Mouse (Mus musculus) heart, embryonic 14.5 days (tissue): ENCODE measurements at regions not wholly inside any gene's neighbourhood (a gene's known extent, or its start where the extent isn't known, plus 50 kb on each side); places are given as distances from the start of the nearest gene placed in this dataset.

Experiments
- ATAC-seq: fragments of 200-750 bp; cut with Nextera tagmentation; 2 replicates; pipeline ENCODE4 v1.8.0; 2017; ENCODE audit warnings: low read depth, moderate TSS enrichment; ENCODE audit not compliant: insufficient number of reproducible peaks, insufficient read depth, low FRiP score
- H3K27ac ChIP-seq, 2 experiments: fragments of 200-500 bp in 1 of 2; fragments of 300-500 bp in 1 of 2; sonication (generic) in 1 of 2; replicated peaks in 1 of 2; 2 replicates each; pipeline ENCODE4 v1.5.1; 2012 to 2014; ENCODE audit warnings: low read depth in 2 of 2, low read length in 2 of 2, control low read depth in 1 of 2, mild to moderate bottlenecking in 1 of 2, mixed read lengths in 1 of 2; ENCODE audit not compliant: control insufficient read depth in 1 of 2, insufficient read depth in 1 of 2
- H3K27me3 ChIP-seq: fragments of 300-500 bp; sonication (generic); 2 replicates; pipeline ENCODE4 v1.6.1; 2014; ENCODE audit warnings: mild to moderate bottlenecking, low read length, control low read depth; ENCODE audit not compliant: control insufficient read depth, insufficient read depth
- H3K36me3 ChIP-seq: fragments of 300-500 bp; sonication (generic); 2 replicates; pipeline ENCODE4 v1.6.1; 2014; ENCODE audit warnings: mild to moderate bottlenecking, control low read depth, low read length, mixed read lengths; ENCODE audit not compliant: control insufficient read depth, insufficient read depth
- H3K4me1 ChIP-seq, 2 experiments: fragments of 200-500 bp in 1 of 2; fragments of 300-500 bp in 1 of 2; sonication (generic) in 1 of 2; 2 replicates each; pipeline ENCODE4 v1.6.1; 2012 to 2014; ENCODE audit warnings: low read length in 2 of 2, control low read depth in 1 of 2, mixed read lengths in 1 of 2; ENCODE audit not compliant: control insufficient read depth in 2 of 2, insufficient read depth in 2 of 2
- H3K4me2 ChIP-seq: fragments of 300-500 bp; sonication (generic); 2 replicates; pipeline ENCODE4 v1.6.1; 2014; ENCODE audit warnings: mild to moderate bottlenecking, low read length
- H3K4me3 ChIP-seq, 2 experiments: fragments of 200-500 bp in 1 of 2; fragments of 300-500 bp in 1 of 2; sonication (generic) in 1 of 2; 2 replicates each; pipeline ENCODE4 v1.5.1; 2012 to 2014; ENCODE audit warnings: low read length in 2 of 2, mild to moderate bottlenecking in 2 of 2, control low read depth in 1 of 2, low read depth in 1 of 2, moderate library complexity in 1 of 2; ENCODE audit not compliant: control insufficient read depth in 1 of 2, insufficient read depth in 1 of 2
- H3K9ac ChIP-seq: fragments of 300-500 bp; sonication (generic); 2 replicates; pipeline ENCODE4 v1.6.1; 2014; ENCODE audit warnings: mild to moderate bottlenecking, low read length
- H3K9me3 ChIP-seq: fragments of 300-500 bp; sonication (generic); 2 replicates; pipeline ENCODE4 v1.6.1; 2016; ENCODE audit warnings: low read length, control low read depth; ENCODE audit not compliant: control insufficient read depth
- WGBS: fragments of 180-500 bp; shearing (Covaris S2); extraction: QIAGEN DNeasy Blood & Tissue Kit; methylation state at CpG from one replicate; pipeline ENCODE4 v1.1.7; 2014; 5-methylcytosine and 5-hydroxymethylcytosine counted together

- Histone ChIP-seq H3K27ac (no peak overlapping the region), H3K9me3 (no peaks in the 10 kb centered on the region), H3K4me2 (no peak overlapping the region), H3K9ac (no peak overlapping the region), H3K4me1 (peaks cover 17% of the 10 kb centered on the region in 2 experiments), H3K4me3 (no peak overlapping the region), H3K36me3 (no peaks in the 10 kb centered on the region), H3K27me3 (no peaks in the 10 kb centered on the region)
- WGBS: 86% methylated on average over 2 of the region's 2 CpGs
- ATAC-seq: no peak
Observed at GRCm38 (mm10) chr2:167751585-167751984, 62.0 kb upstream of the Tmem189 start.

- H3K27me3 ChIP-seq: no peaks in the 10 kb centered on the region
- no peak overlapping the region for H3K4me3 ChIP-seq
- H3K36me3 ChIP-seq: no peaks in the 10 kb centered on the region
- H3K9me3 ChIP-seq: no peaks in the 10 kb centered on the region
- no peak overlapping the region for H3K27ac ChIP-seq
- ATAC-seq: no peak
- WGBS: 90% methylated on average over 6 of the region's 6 CpGs
- no peak overlapping the region for H3K9ac ChIP-seq
- H3K4me2 ChIP-seq: no peak overlapping the region
- peaks cover 19 to 24% of the 10 kb centered on the region in 2 experiments for H3K4me1 ChIP-seq
Observed at GRCm38 (mm10) chr2:167748297-167748696, 58.7 kb upstream of the Tmem189 start.

GRCm38 (mm10) chr2:167747164-167747843, 57.7 kb upstream of the Tmem189 start:
- Histone ChIP-seq H3K4me3 (no peak overlapping the region), H3K9me3 (no peaks in the 10 kb centered on the region), H3K36me3 (no peaks in the 10 kb centered on the region), H3K27ac (no peak overlapping the region), H3K4me2 (no peak overlapping the region), H3K4me1 (peaks cover 22 to 24% of the 10 kb centered on the region in 2 experiments), H3K27me3 (no peaks in the 10 kb centered on the region), H3K9ac (no peak overlapping the region)
- ATAC-seq: no peak
- WGBS: 71% methylated on average over 13 of the region's 13 CpGs

GRCm38 (mm10) chr2:167746344-167746743, 56.7 kb upstream of the Tmem189 start:
- Histone ChIP-seq H3K4me3 (no peak overlapping the region), H3K9me3 (no peaks in the 10 kb centered on the region), H3K4me2 (no peak overlapping the region), H3K27ac (no peak overlapping the region), H3K9ac (no peak overlapping the region), H3K4me1 (peaks cover 22 to 24% of the 10 kb centered on the region in 2 experiments), H3K36me3 (no peaks in the 10 kb centered on the region), H3K27me3 (no peaks in the 10 kb centered on the region)
- ATAC-seq: no peak
- 93% methylated on average over 4 of the region's 4 CpGs for WGBS

- ATAC-seq: no peak
- Histone ChIP-seq H3K4me3 (no peak overlapping the region), H3K4me1 (peaks cover 22 to 24% of the 10 kb centered on the region in 2 experiments), H3K9ac (no peak overlapping the region), H3K27ac (no peak overlapping the region), H3K27me3 (no peaks in the 10 kb centered on the region), H3K36me3 (no peaks in the 10 kb centered on the region), H3K4me2 (no peak overlapping the region), H3K9me3 (no peaks in the 10 kb centered on the region)
- 67% methylated on average over 6 of the region's 6 CpGs for WGBS
Observed at GRCm38 (mm10) chr2:167745409-167745808, 55.8 kb upstream of the Tmem189 start.

- WGBS: 38% methylated on average over 1 of the region's 1 CpGs
- Histone ChIP-seq H3K9me3 (no peaks in the 10 kb centered on the region), H3K4me1 (peaks cover 22 to 24% of the 10 kb centered on the region in 2 experiments), H3K4me2 (no peak overlapping the region), H3K4me3 (no peak overlapping the region), H3K27me3 (no peaks in the 10 kb centered on the region), H3K9ac (peak overlapping the region; percentile 22; the same call in 1 of the 2 replicates), H3K36me3 (no peaks in the 10 kb centered on the region), H3K27ac (no peak overlapping the region)
- ATAC-seq: no peak
Observed at GRCm38 (mm10) chr2:167744080-167744479, 54.5 kb upstream of the Tmem189 start.

- ATAC-seq: no peak
- Histone ChIP-seq H3K4me1 (peaks cover 21 to 23% of the 10 kb centered on the region in 2 experiments), H3K4me3 (no peak overlapping the region), H3K36me3 (no peaks in the 10 kb centered on the region), H3K4me2 (no peak overlapping the region), H3K9ac (no peak overlapping the region), H3K9me3 (no peaks in the 10 kb centered on the region), H3K27me3 (no peaks in the 10 kb centered on the region), H3K27ac (no peak overlapping the region)
- 52% methylated on average over 6 of the region's 6 CpGs for WGBS
Observed at GRCm38 (mm10) chr2:167742479-167742878, 52.9 kb upstream of the Tmem189 start.
